Mouse (Mus musculus) CH12.LX (cell line): ENCODE data around the gene Ap2a2. TPM values are rescaled to one million over a fixed set of nuclear protein-coding genes. Genes with fewer than 3 reads are reported as not detected.

Source experiments
- DNase-seq: peaks from one replicate; pipeline ENCODE4 v3.0.0-alpha.2; 2013; ENCODE audit errors: extremely low read depth
- H3K27ac ChIP-seq: 2 replicates; pipeline ENCODE4 v1.5.1; 2012; ENCODE audit warnings: low read depth, mild to moderate bottlenecking, control low read depth, moderate library complexity; ENCODE audit not compliant: insufficient read depth
- H3K27me3 ChIP-seq: replicated peaks from 2 replicates; pipeline ENCODE3; 2012; ENCODE audit warnings: inconsistent platforms
- H3K36me3 ChIP-seq, 2 experiments: replicated peaks in 1 of 2; 2 replicates each; pipeline versions ENCODE3 to v1.6.1; 2012; ENCODE audit warnings: inconsistent platforms in 1 of 2, low read length in 1 of 2, mild to moderate bottlenecking in 1 of 2, mixed read lengths in 1 of 2, moderate library complexity in 1 of 2; ENCODE audit not compliant: control insufficient read depth in 1 of 2, insufficient read depth in 1 of 2
- H3K4me1 ChIP-seq, 2 experiments: 2 replicates each; pipeline ENCODE4 v1.6.1; 2012; ENCODE audit warnings: inconsistent platforms in 1 of 2, moderate library complexity in 1 of 2; ENCODE audit not compliant: insufficient read depth in 2 of 2, control insufficient read depth in 1 of 2
- H3K4me2 ChIP-seq: 2 replicates; pipeline ENCODE4 v1.6.1; 2012; ENCODE audit warnings: low read depth, mild to moderate bottlenecking, control low read depth; ENCODE audit not compliant: poor library complexity, insufficient read depth, severe bottlenecking
- H3K4me3 ChIP-seq, 3 experiments: fragments of 150-350 bp in 1 of 3; sonication (generic) in 1 of 3; replicated peaks in 1 of 3; 2 replicates each; pipeline versions ENCODE3 to v1.5.1; 2011 to 2012; ENCODE audit warnings: low read depth in 2 of 3, low read length in 2 of 3, mild to moderate bottlenecking in 2 of 3, moderate library complexity in 2 of 3, control low read depth in 1 of 3, improper control_type of control experiment in 1 of 3, inconsistent platforms in 1 of 3, mixed read lengths in 1 of 3; ENCODE audit not compliant: poor library complexity in 1 of 3
- H3K79me2 ChIP-seq: replicated peaks from 2 replicates; pipeline ENCODE4 v1.6.1; 2012; ENCODE audit warnings: mild to moderate bottlenecking, moderate library complexity; ENCODE audit not compliant: control insufficient read depth, poor library complexity, insufficient read depth, severe bottlenecking; ENCODE audit errors: extremely low read depth
- H3K9ac ChIP-seq: 2 replicates; pipeline ENCODE4 v1.6.1; 2012; ENCODE audit warnings: low read depth, mild to moderate bottlenecking, control low read depth, moderate library complexity; ENCODE audit not compliant: insufficient read depth
- H3K9me3 ChIP-seq: replicated peaks from 2 replicates; pipeline ENCODE3; 2012; ENCODE audit warnings: low read length, inconsistent platforms, mixed read lengths
- BHLHE40 ChIP-seq: IDR thresholded peaks from 2 replicates; pipeline ENCODE4 v1.6.1; 2011; ENCODE audit warnings: mild to moderate bottlenecking, low read depth, low read length, improper control_type of control experiment
- CTCF ChIP-seq, 2 experiments: IDR thresholded peaks in 1 of 2; conservative IDR thresholded peaks in 1 of 2; 2 replicates each; pipeline ENCODE4 v1.5.1; 2011 to 2012; ENCODE audit warnings: low read depth in 2 of 2, low read length in 2 of 2, improper control_type of control experiment in 1 of 2, inconsistent platforms in 1 of 2, mild to moderate bottlenecking in 1 of 2, moderate library complexity in 1 of 2
- ELF1 ChIP-seq: IDR thresholded peaks from 2 replicates; pipeline ENCODE4 v1.6.1; 2014; ENCODE audit warnings: low read depth, mild to moderate bottlenecking, inconsistent platforms, low read length, improper control_type of control experiment
- EP300 ChIP-seq: IDR thresholded peaks from 2 replicates; pipeline ENCODE4 v1.6.1; 2011; ENCODE audit warnings: low read length, improper control_type of control experiment
- ETS1 ChIP-seq: conservative IDR thresholded peaks from 2 replicates; pipeline ENCODE4 v1.6.1; 2012; ENCODE audit warnings: low read depth, mild to moderate bottlenecking, inconsistent platforms, low read length, improper control_type of control experiment, moderate library complexity
- HCFC1 ChIP-seq: IDR thresholded peaks from 2 replicates; pipeline ENCODE4 v1.6.1; 2012; ENCODE audit warnings: low read depth, mild to moderate bottlenecking, inconsistent platforms, low read length, improper control_type of control experiment
- IRF4 ChIP-seq: IDR thresholded peaks from 2 replicates; pipeline ENCODE4 v1.6.1; 2014; ENCODE audit warnings: low read depth, mild to moderate bottlenecking, inconsistent platforms, low read length, improper control_type of control experiment
- JUN ChIP-seq: IDR thresholded peaks from 2 replicates; pipeline ENCODE4 v1.6.1; 2011; ENCODE audit warnings: low read depth, mild to moderate bottlenecking, low read length, improper control_type of control experiment, moderate library complexity; ENCODE audit not compliant: insufficient read depth
- MAFK ChIP-seq: IDR thresholded peaks from 2 replicates; pipeline ENCODE4 v1.6.1; 2011; ENCODE audit warnings: low read length, improper control_type of control experiment; ENCODE audit not compliant: insufficient replicate concordance
- MAX ChIP-seq: IDR thresholded peaks from 2 replicates; pipeline ENCODE4 v1.6.1; 2011; ENCODE audit warnings: low read length, improper control_type of control experiment
- MXI1 ChIP-seq: IDR thresholded peaks from 2 replicates; pipeline ENCODE4 v1.6.1; 2011; ENCODE audit warnings: mild to moderate bottlenecking, low read depth, low read length, improper control_type of control experiment
- PAX5 ChIP-seq: IDR thresholded peaks from 2 replicates; pipeline ENCODE4 v1.6.1; 2012; ENCODE audit warnings: low read length, inconsistent platforms, mixed read lengths
- POLR2A ChIP-seq: IDR thresholded peaks from 2 replicates; pipeline ENCODE4 v1.6.1; 2011; ENCODE audit warnings: low read depth, mild to moderate bottlenecking, improper control_type of control experiment, low read length
- POLR2AphosphoS2 ChIP-seq: IDR thresholded peaks from 2 replicates; pipeline ENCODE4 v1.6.1; 2011; ENCODE audit warnings: low read depth, low read length, improper control_type of control experiment
- TBP ChIP-seq: conservative IDR thresholded peaks from 2 replicates; pipeline ENCODE4 v1.6.1; 2011; ENCODE audit warnings: low read depth, low read length, improper control_type of control experiment
- TCF12 ChIP-seq: IDR thresholded peaks from 2 replicates; pipeline ENCODE4 v1.6.1; 2014; ENCODE audit warnings: low read depth, mild to moderate bottlenecking, inconsistent platforms, low read length, improper control_type of control experiment
- USF1 ChIP-seq: IDR thresholded peaks from 2 replicates; pipeline ENCODE4 v1.6.1; 2014; ENCODE audit warnings: low read depth, mild to moderate bottlenecking, inconsistent platforms, low read length, improper control_type of control experiment
- ZKSCAN1 ChIP-seq: IDR thresholded peaks from 2 replicates; pipeline ENCODE4 v1.6.1; 2012; ENCODE audit warnings: low read depth, inconsistent platforms, low read length, improper control_type of control experiment, borderline replicate concordance
- ZNF384 ChIP-seq: IDR thresholded peaks from 2 replicates; pipeline ENCODE4 v1.6.1; 2012; ENCODE audit warnings: low read depth, low read length, improper control_type of control experiment, inconsistent platforms
- dilution Hi-C: fragments of 300-500 bp; cut with MboI; formaldehyde crosslinking; loops from 2 replicates; pipeline ENCODE4 v1.14.3; 2020; ENCODE audit warnings: low sequenced_read_pairs; ENCODE audit not compliant: extremely low pct_unique_long_range_greater_than_20kb, extremely low pct_ligation_motif_present
- in situ Hi-C: fragments of 300-500 bp; cut with MboI; formaldehyde crosslinking; loops from 3 replicates; pipeline ENCODE4 v1.14.3; 2019; ENCODE audit warnings: low sequenced_read_pairs, low pct_ligation_motif_present, low pct_unique_long_range_greater_than_20kb, mixed read lengths
- polyA plus RNA-seq: library from polyadenylated mRNA; unstranded; fragments of >175 nt; gene quantifications from 2 replicates; pipeline ENCODE4 v1.2.1, GENCODE M21; 2012; ENCODE audit warnings: low read depth; ENCODE audit not compliant: insufficient read length
- total RNA-seq, 2 experiments: library from RNA; depleted of rRNA; stranded (reverse); fragments of 300-350 nt in 1 of 2; fragments of >200 nt in 1 of 2; gene quantifications; 2 replicates each; pipeline ENCODE4 v1.2.3; 2012 to 2014

Gene Ap2a2
- total and polyA plus RNA-seq, 3 experiments = 30.0 to 50.7 (median 43.1) TPM

DNA sequence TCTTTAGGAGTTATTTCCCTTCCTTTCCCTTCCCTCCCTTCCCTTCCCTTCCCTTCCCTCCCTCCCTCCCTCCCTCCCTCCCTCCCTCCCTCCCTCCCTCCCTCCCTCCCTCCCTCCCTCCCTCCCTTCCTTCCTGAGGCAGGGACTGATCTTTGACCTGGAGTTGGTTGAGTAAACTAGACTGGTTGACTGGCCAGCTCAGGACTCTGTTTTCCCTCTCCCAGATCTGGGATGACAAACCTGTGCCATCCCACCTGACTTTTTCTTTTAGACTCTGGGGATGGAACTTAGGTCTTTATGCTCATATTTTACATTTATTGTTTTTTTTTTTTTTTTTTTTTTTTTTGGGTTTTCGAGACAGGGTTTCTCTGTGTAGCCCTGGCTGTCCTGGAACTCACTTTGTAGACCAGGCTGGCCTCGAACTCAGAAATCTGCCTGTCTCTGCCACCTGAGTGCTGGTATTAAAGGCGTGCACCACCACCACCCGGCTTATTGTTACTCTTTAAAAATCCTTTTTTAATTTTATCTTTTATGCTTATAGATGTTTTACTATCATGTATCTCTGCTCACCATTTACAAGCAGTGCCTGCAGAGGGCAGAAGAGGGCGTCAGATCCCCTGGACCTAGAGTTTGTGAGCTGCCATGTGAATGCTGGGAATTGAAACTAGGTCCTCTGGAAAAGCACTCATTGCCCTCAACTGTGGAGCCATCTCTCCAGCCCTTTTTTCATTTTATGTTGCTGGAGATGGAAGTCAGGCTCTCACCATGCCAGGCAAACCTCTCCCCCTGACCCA lies 22.3 kb downstream of the Ap2a2 start:
- Histone ChIP-seq H3K79me2 (peaks cover 4% of the 10 kb centered on the region; the same call in 1 of the 2 replicates), H3K4me2 (no peak overlapping the region), H3K4me1 (peaks cover 8 to 33% of the 10 kb centered on the region in 2 experiments), H3K36me3 (peaks cover 12 to 42% of the 10 kb centered on the region in 2 experiments), H3K9me3 (no peaks in the 10 kb centered on the region), H3K27me3 (no peaks in the 10 kb centered on the region), H3K4me3 (no peak overlapping the region), H3K27ac (no peak overlapping the region), H3K9ac (no peak overlapping the region)
- DNase-seq = no peak
- in situ Hi-C loops = no loop called here
- dilution Hi-C loops = no loop called here
- TF ChIP-seq PAX5 (no peak), CTCF (conservative IDR thresholded peaks at IDR 0.05 in 1 of 2, IDR thresholded peaks at IDR 0.05 in 1 of 2; ENCODE audit: low read depth in 2 of 2, low read length in 2 of 2) (peak in 1 of 2 experiments; percentile 31; a peak in 2 of 4 replicates)

GRCm38 (mm10) chr7:141585288-141585687 lies 23.3 kb downstream of the Ap2a2 start:
- dilution Hi-C loops = no loop called here
- H3K4me2 ChIP-seq = no peak overlapping the region
- no peaks in the 10 kb centered on the region for H3K27me3 ChIP-seq
- no peak for DNase-seq
- 0 out of 2 replicates have a peak, but pooled peaks cover 2% of the 10 kb centered on the region for H3K79me2 ChIP-seq
- H3K4me1 ChIP-seq = peaks cover 3 to 25% of the 10 kb centered on the region in 2 experiments; a peak in 3 of 4 replicates
- TF ChIP-seq IRF4 = no peak
- no peak for TF ChIP-seq MAX
- TF ChIP-seq ZNF384 = no peak
- TF ChIP-seq TCF12 = no peak
- no peak for TF ChIP-seq HCFC1
- TF ChIP-seq BHLHE40 = no peak
- TF ChIP-seq EP300 = no peak
- TF ChIP-seq JUN = no peak
- no peak for TF ChIP-seq POLR2A
- no peak for TF ChIP-seq MXI1
- no peak for TF ChIP-seq USF1
- no peak for TF ChIP-seq MAFK
- TF ChIP-seq ZKSCAN1 = no peak
- no peak for TF ChIP-seq POLR2AphosphoS2
- TF ChIP-seq ELF1 = no peak
- no peak for TF ChIP-seq ETS1
- TF ChIP-seq TBP = no peak
- no peaks in the 10 kb centered on the region for H3K9me3 ChIP-seq
- in situ Hi-C loops = no loop called here
- H3K36me3 ChIP-seq = peaks cover 14 to 46% of the 10 kb centered on the region in 2 experiments
- no peak overlapping the region for H3K4me3 ChIP-seq
- no peak overlapping the region for H3K27ac ChIP-seq
- no peak overlapping the region for H3K9ac ChIP-seq
